Mouse (Mus musculus): ENCODE measurements around the gene Arl6ip4.

GRCm38 (mm10) chr5:124084588-124085173 is 31.2 kb upstream of the Arl6ip4 start:
- TF ChIP-seq CTCF (IDR thresholded peaks at IDR 0.05; ENCODE audit: extremely low read depth, insufficient read length, insufficient replicate concordance, low read depth, low read length) (peak; percentile 99), POLR2A (IDR thresholded peaks at IDR 0.05; ENCODE audit: low read depth, low read length) (no peak; the same call in 1 of the 2 replicates)
